Comparison of ENCODE assay signal across 21 mouse cellular contexts in genomic region chr17:45811632-45812221, GRCm38 (mm10).
DNase-seq lines count a peak whose midpoint lies in the region; ATAC-seq lines count a peak whose summit lies in the region.
"Had no signal": no experiment of that assay in that cellular context is flagged by ENCODE, and none has a peak within 500 bp of the region (broad histone marks: within the 10 kb centered on the region; RNA-seq: fewer than 3 reads in every experiment).

No protein-coding gene starts in this region.

- no peak overlapping the region for H3K4me2 ChIP-seq in heart, embryonic 12.5 days
- no peak overlapping the region for H3K4me2 ChIP-seq in heart, embryonic 15.5 days
- H3K4me2 ChIP-seq: forebrain, embryonic 12.5 days; liver, embryonic 12.5 days; midbrain, embryonic 11.5 days had no signal

- no peaks in the 10 kb centered on the region for H3K9me3 ChIP-seq in heart, embryonic 12.5 days (replicated peaks)
- H3K9me3 ChIP-seq in heart, embryonic 15.5 days (replicated peaks) = no peaks in the 10 kb centered on the region
- H3K9me3 ChIP-seq: forebrain, embryonic 12.5 days; liver, embryonic 12.5 days had no signal

- no peaks in the 10 kb centered on the region for H3K36me3 ChIP-seq in heart, embryonic 12.5 days
- no peaks in the 10 kb centered on the region for H3K36me3 ChIP-seq in heart, embryonic 15.5 days
- H3K36me3 ChIP-seq: forebrain, embryonic 12.5 days; liver, embryonic 12.5 days had no signal

- peaks cover 45% of the 10 kb centered on the region for H3K4me1 ChIP-seq in heart, embryonic 12.5 days (replicated peaks)
- H3K4me1 ChIP-seq in heart, embryonic 15.5 days (replicated peaks) = peaks cover 53% of the 10 kb centered on the region
- H3K4me1 ChIP-seq: liver, embryonic 12.5 days had no signal

- intact Hi-C loops in heart, postnatal 25 days (cut with DNase I) = no loop called here

- 77% methylated on average over 11 of the region's 11 CpGs for WGBS in heart, embryonic 12.5 days
- WGBS in heart, embryonic 15.5 days = 75% methylated on average over 11 of the region's 11 CpGs

- DNase-seq in heart, adult 11 months = peak; percentile 96
- DNase-seq in heart, postnatal 25 days (ENCODE audit: low spot score) = no peak
- DNase-seq in heart, postnatal 4 days = peak; percentile 47
- DNase-seq in embryo, embryonic 10 days (ENCODE audit: low spot score) = no peak
- DNase-seq in spleen, postnatal 36 days (ENCODE audit: low spot score in 2 of 2) = no peak
- DNase-seq: layer of hippocampus, postnatal 36 days; liver, postnatal 0 days; lung, postnatal 36 days; retina, postnatal 1 day; right cerebral cortex, postnatal 25 days; spleen, adult 18-20 months; thymus, adult 18-20 months; thymus, postnatal 25 days had no signal

- 0 out of 2 replicates have a peak overlapping the region, but pooled peaks have one; percentile 62 for H3K27ac ChIP-seq in heart, embryonic 12.5 days (ENCODE audit: poor library complexity, severe bottlenecking)
- peak overlapping the region; percentile 76 for H3K27ac ChIP-seq in heart, embryonic 15.5 days
- H3K27ac ChIP-seq: forebrain, embryonic 12.5 days; liver, embryonic 12.5 days; stomach, postnatal 0 days had no signal

- peaks cover 63% of the 10 kb centered on the region for H3K27me3 ChIP-seq in heart, embryonic 12.5 days (replicated peaks)
- peaks cover 51% of the 10 kb centered on the region for H3K27me3 ChIP-seq in heart, embryonic 15.5 days

- ATAC-seq in heart, embryonic 12.5 days (ENCODE audit: insufficient number of reproducible peaks, low FRiP score) = no peak
- no peak for ATAC-seq in heart, embryonic 15.5 days (replicated peaks; ENCODE audit: insufficient number of reproducible peaks, insufficient read depth, low FRiP score, low read depth)
- ATAC-seq: CD4-positive, CD25-positive, alpha-beta regulatory T cell, adult 4 months; liver, embryonic 12.5 days; liver, postnatal 0 days had no signal

- no peak overlapping the region for H3K4me3 ChIP-seq in heart, embryonic 12.5 days
- H3K4me3 ChIP-seq in heart, embryonic 15.5 days = no peak overlapping the region
- H3K4me3 ChIP-seq: erythroblast, embryonic 14.5 days; forebrain, embryonic 12.5 days; liver, embryonic 12.5 days had no signal

- no peak overlapping the region for H3K9ac ChIP-seq in heart, embryonic 12.5 days
- H3K9ac ChIP-seq in heart, embryonic 15.5 days = 0 out of 2 replicates have a peak overlapping the region, but pooled peaks have one; percentile 10
- H3K9ac ChIP-seq: forebrain, embryonic 12.5 days; liver, embryonic 12.5 days; liver, postnatal 0 days had no signal

Comparison
In these comparisons a context has a peak if more than half of its experiments do, and no peak if none do; other contexts are left out.
1. DNase-seq: peak in heart, adult 11 months (single experiment) and heart, postnatal 4 days (single experiment); none in heart, postnatal 25 days (single experiment), embryo, embryonic 10 days (single experiment) and spleen, postnatal 36 days (0 of 2).